Mouse (Mus musculus): ENCODE results near the gene Flnb. TPM values are rescaled to one million over a fixed set of nuclear protein-coding genes. Genes with fewer than 3 reads are reported as not detected.

The Flnb gene
- polyA plus RNA-seq, 1 experiment from 2014 or later, result 12.6 TPM

DNA sequence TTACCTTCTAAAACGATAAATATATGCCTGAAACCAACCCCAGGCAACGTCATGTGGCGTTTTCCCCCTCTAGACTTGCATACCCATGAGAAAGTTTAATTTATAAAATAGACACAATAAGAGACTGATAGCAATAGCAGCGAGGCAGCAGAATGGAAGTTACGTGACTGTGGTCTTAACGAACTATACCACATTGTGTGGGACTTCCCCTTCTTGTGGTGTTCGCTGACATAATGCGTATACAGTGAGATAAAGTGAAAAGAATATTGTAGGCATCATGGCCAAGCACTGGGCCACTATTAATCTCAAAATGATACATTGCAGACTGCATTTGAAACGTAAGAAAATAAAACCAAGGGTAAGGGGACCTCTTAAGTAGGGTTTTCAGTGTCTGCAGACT lies 72.1 kb downstream of the Flnb start:
- Histone ChIP-seq H3K9ac (no peak overlapping the region), H3K4me3 (no peak overlapping the region), H3K27ac (peak overlapping the region; percentile 81), H3K9me3 (no peaks in the 10 kb centered on the region), H3K4me2 (no peak overlapping the region), H3K4me1 (peaks cover 17% of the 10 kb centered on the region), H3K27me3 (replicated peaks) (no peaks in the 10 kb centered on the region), H3K36me3 (replicated peaks) (peaks cover 27% of the 10 kb centered on the region)
- ATAC-seq (replicated peaks), result no peak
- WGBS, result 78% methylated on average over 9 of the region's 9 CpGs

DNA sequence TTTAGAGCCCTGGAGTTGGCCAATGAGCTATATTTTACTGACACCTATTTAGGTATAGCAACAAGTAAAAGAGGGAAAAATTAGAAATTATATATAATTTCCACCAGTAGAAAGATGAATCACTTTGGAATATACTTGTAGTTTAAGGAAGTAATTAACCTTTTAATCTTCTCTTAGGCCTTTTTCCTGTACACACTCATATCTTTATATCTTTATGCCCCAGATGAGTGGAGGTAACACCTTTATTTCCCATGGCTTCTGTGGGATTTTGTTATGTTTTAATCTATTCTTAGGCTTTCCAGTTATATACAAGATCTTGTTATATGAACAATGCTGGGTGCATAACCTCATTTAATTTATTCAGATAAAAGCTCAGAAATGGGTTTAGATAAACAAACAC lies 73.6 kb downstream of the Flnb start:
- peaks cover 28% of the 10 kb centered on the region for H3K36me3 ChIP-seq (replicated peaks)
- peaks cover 17% of the 10 kb centered on the region for H3K4me1 ChIP-seq
- H3K4me2 ChIP-seq, result no peak overlapping the region
- no peaks in the 10 kb centered on the region for H3K9me3 ChIP-seq
- H3K9ac ChIP-seq, result no peak overlapping the region
- no peak overlapping the region for H3K4me3 ChIP-seq
- H3K27me3 ChIP-seq (replicated peaks), result no peaks in the 10 kb centered on the region
- ATAC-seq (replicated peaks), result no peak
- H3K27ac ChIP-seq, result no peak overlapping the region

GRCm38 (mm10) chr14:7896126-7896525 lies 78.4 kb downstream of the Flnb start:
- WGBS, result 93% methylated on average over 9 of the region's 9 CpGs
- Histone ChIP-seq H3K9ac (no peak overlapping the region), H3K9me3 (no peaks in the 10 kb centered on the region), H3K4me1 (no peaks in the 10 kb centered on the region), H3K27ac (no peak overlapping the region), H3K27me3 (replicated peaks) (no peaks in the 10 kb centered on the region), H3K4me3 (no peak overlapping the region), H3K4me2 (no peak overlapping the region), H3K36me3 (replicated peaks) (peaks cover 40% of the 10 kb centered on the region)
- ATAC-seq (replicated peaks), result no peak

DNA sequence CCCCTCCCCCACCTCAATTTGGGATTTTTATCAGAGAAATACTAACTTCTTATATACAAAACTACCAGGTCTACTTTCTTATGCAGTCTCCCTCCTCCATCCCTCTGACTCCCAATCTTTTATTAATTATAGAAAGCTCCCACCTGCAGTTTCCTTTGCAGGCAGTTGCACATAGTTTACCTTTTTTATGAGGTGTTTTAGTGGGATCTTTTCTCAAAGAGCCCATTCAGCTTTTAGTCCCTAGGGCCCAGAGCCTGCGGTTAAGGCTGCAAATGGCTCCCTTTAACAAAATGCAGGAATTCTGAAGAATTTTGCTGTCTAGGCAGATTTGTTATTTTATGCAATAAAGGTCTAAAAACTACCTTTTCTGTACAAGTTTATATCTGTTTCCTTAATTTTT lies 78.9 kb downstream of the Flnb start:
- H3K4me1 ChIP-seq, result no peaks in the 10 kb centered on the region
- H3K9me3 ChIP-seq, result no peaks in the 10 kb centered on the region
- no peak for ATAC-seq (replicated peaks)
- H3K4me3 ChIP-seq, result no peak overlapping the region
- 85% methylated on average over 1 of the region's 1 CpGs for WGBS
- no peaks in the 10 kb centered on the region for H3K27me3 ChIP-seq (replicated peaks)
- no peak overlapping the region for H3K4me2 ChIP-seq
- peaks cover 40% of the 10 kb centered on the region for H3K36me3 ChIP-seq (replicated peaks)
- no peak overlapping the region for H3K27ac ChIP-seq
- H3K9ac ChIP-seq, result no peak overlapping the region

- WGBS, result 77% methylated on average over 3 of the region's 3 CpGs
- no peak overlapping the region for H3K4me3 ChIP-seq
- peaks cover 26% of the 10 kb centered on the region for H3K36me3 ChIP-seq (replicated peaks)
- no peaks in the 10 kb centered on the region for H3K4me1 ChIP-seq
- no peak overlapping the region for H3K9ac ChIP-seq
- H3K9me3 ChIP-seq, result no peaks in the 10 kb centered on the region
- no peaks in the 10 kb centered on the region for H3K27me3 ChIP-seq (replicated peaks)
- H3K4me2 ChIP-seq, result no peak overlapping the region
- H3K27ac ChIP-seq, result no peak overlapping the region
- no peak for ATAC-seq (replicated peaks)
These were observed 82.2 kb downstream of the Flnb start for GRCm38 (mm10) chr14:7899986-7900385.

- 76% methylated on average over 11 of the region's 11 CpGs for WGBS
- H3K9ac ChIP-seq, result no peak overlapping the region
- no peaks in the 10 kb centered on the region for H3K27me3 ChIP-seq (replicated peaks)
- H3K4me3 ChIP-seq, result no peak overlapping the region
- no peak for ATAC-seq (replicated peaks)
- no peak overlapping the region for H3K27ac ChIP-seq
- H3K4me2 ChIP-seq, result no peak overlapping the region
- H3K36me3 ChIP-seq (replicated peaks), result peaks cover 30% of the 10 kb centered on the region
- no peaks in the 10 kb centered on the region for H3K9me3 ChIP-seq
- H3K4me1 ChIP-seq, result no peaks in the 10 kb centered on the region
These were observed 82.8 kb downstream of the Flnb start for GRCm38 (mm10) chr14:7900481-7901049.

DNA sequence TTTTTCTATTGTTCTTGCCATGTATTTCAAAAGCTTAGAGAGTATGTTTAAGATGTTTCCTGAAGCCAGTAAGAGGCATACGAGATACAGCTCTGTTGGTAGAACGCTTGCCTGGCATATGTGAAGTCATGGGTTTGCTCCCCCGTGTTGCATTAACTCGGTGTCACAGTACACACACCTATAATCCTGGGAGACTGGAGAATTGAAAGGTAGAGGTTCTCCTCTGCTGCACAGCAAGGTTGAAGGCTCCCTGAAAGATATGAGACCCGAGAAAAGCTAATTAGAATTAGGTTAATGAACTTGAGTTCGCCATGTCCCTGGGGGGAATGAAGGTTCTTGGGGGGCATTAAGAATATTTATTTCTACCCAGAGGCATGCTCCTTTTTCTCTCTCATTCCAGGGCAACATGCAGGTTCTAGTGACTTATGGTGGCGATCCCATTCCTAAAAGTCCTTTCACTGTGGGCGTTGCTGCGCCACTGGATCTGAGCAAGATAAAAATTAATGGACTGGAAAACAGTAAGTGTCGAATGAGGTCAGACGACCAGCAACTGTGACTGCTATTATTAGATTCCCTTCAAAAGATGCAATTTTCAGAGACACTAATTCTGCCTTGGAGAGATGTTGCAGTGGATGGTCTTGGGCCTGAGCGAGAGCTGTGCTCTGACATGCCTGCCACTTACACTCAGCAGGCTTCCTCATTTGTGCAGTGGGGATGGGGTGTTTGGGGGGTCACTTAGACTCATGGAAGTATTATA lies 83.9 kb downstream of the Flnb start:
- H3K9me3 ChIP-seq, result no peaks in the 10 kb centered on the region
- ATAC-seq (replicated peaks), result no peak
- H3K4me1 ChIP-seq, result no peaks in the 10 kb centered on the region
- H3K27ac ChIP-seq, result no peak overlapping the region
- H3K4me2 ChIP-seq, result no peak overlapping the region
- H3K27me3 ChIP-seq (replicated peaks), result no peaks in the 10 kb centered on the region
- H3K36me3 ChIP-seq (replicated peaks), result peaks cover 25% of the 10 kb centered on the region
- no peak overlapping the region for H3K9ac ChIP-seq
- no peak overlapping the region for H3K4me3 ChIP-seq
- 79% methylated on average over 12 of the region's 12 CpGs for WGBS

GRCm38 (mm10) chr14:7907058-7907457 lies 89.3 kb downstream of the Flnb start:
- no peak overlapping the region for H3K4me2 ChIP-seq
- no peak for ATAC-seq (replicated peaks)
- no peaks in the 10 kb centered on the region for H3K4me1 ChIP-seq
- no peak overlapping the region for H3K4me3 ChIP-seq
- no peaks in the 10 kb centered on the region for H3K9me3 ChIP-seq
- H3K27ac ChIP-seq, result no peak overlapping the region
- no peak overlapping the region for H3K9ac ChIP-seq
- H3K36me3 ChIP-seq (replicated peaks), result peaks cover 26% of the 10 kb centered on the region; the same call in 1 of the 2 replicates
- no peaks in the 10 kb centered on the region for H3K27me3 ChIP-seq (replicated peaks)
- 85% methylated on average over 11 of the region's 11 CpGs for WGBS

DNA sequence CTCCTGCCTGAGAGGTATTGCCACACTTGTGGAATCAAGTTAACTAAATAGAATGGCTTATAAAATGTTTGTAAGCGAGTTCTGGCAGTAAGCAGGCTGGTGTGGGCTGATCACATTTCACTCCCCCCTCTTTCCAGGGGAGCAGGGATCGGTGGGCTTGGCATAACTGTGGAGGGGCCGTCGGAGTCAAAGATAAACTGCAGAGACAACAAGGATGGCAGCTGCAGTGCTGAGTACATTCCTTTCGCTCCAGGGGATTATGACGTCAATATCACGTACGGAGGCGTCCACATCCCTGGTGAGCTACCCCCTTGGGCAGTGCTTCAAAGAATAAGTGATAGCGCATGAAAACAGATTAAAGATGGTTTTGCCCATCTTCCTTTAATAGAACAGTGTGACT lies 91.7 kb downstream of the Flnb start:
- H3K27me3 ChIP-seq (replicated peaks), result no peaks in the 10 kb centered on the region
- no peaks in the 10 kb centered on the region for H3K4me1 ChIP-seq
- H3K4me3 ChIP-seq, result no peak overlapping the region
- no peaks in the 10 kb centered on the region for H3K9me3 ChIP-seq
- H3K36me3 ChIP-seq (replicated peaks), result peaks cover 20% of the 10 kb centered on the region; the same call in 1 of the 2 replicates
- H3K27ac ChIP-seq, result no peak overlapping the region
- no peak overlapping the region for H3K9ac ChIP-seq
- WGBS, result 68% methylated on average over 10 of the region's 10 CpGs
- no peak overlapping the region for H3K4me2 ChIP-seq
- no peak for ATAC-seq (replicated peaks)

DNA sequence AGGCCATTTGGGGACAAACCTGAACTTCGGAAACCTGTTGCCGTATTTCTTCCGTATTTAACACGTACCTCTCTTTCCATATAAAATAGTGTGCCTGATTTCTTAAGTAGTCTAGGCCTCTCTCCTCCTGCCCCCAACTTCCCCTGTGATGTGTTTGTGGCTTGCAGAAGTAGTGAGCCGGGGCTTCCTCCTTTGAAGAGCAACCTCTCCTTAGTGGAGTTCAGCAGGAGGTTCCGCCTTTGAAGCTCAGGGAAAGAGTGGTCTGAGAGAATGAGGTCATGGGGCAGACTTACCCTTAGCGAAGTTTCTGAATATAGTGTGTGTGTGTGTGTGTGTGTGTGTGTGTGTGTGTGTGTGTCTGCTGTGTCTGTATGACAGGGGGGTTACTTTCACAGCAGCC lies 96.1 kb downstream of the Flnb start:
- peak; percentile 30; the same call in 1 of the 2 replicates for ATAC-seq (replicated peaks)
- 70% methylated on average over 7 of the region's 7 CpGs for WGBS
- Histone ChIP-seq H3K9ac (no peak overlapping the region), H3K4me1 (no peaks in the 10 kb centered on the region), H3K9me3 (no peaks in the 10 kb centered on the region), H3K36me3 (replicated peaks) (peaks cover 25% of the 10 kb centered on the region), H3K4me3 (no peak overlapping the region), H3K4me2 (no peak overlapping the region), H3K27me3 (replicated peaks) (no peaks in the 10 kb centered on the region), H3K27ac (no peak overlapping the region)

DNA sequence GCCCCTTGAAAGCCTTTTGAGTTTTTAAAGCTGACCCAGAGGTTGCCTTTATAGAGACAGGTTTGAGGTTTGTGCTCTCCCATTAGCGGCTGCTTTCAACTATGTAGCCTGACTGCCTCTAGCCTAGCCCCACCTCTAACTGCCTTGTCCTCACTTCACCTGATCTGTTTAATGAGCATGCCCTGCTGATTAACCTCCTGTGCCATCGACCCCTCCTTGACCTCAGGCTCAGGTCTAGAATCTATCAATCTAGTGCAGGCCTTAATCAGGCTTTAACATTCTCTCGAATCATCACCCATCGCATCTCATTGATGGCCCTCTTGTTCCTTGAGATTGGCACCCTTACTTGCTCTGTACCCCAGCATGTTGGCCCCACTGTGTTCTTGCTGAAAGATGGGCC lies 96.7 kb downstream of the Flnb start:
- H3K4me2 ChIP-seq, result no peak overlapping the region
- 77% methylated on average over 4 of the region's 4 CpGs for WGBS
- no peak overlapping the region for H3K9ac ChIP-seq
- no peaks in the 10 kb centered on the region for H3K9me3 ChIP-seq
- H3K4me3 ChIP-seq, result no peak overlapping the region
- H3K27me3 ChIP-seq (replicated peaks), result no peaks in the 10 kb centered on the region
- no peak overlapping the region for H3K27ac ChIP-seq
- peaks cover 29% of the 10 kb centered on the region for H3K36me3 ChIP-seq (replicated peaks)
- no peaks in the 10 kb centered on the region for H3K4me1 ChIP-seq
- ATAC-seq (replicated peaks), result peak; percentile 41; the same call in 1 of the 2 replicates

DNA sequence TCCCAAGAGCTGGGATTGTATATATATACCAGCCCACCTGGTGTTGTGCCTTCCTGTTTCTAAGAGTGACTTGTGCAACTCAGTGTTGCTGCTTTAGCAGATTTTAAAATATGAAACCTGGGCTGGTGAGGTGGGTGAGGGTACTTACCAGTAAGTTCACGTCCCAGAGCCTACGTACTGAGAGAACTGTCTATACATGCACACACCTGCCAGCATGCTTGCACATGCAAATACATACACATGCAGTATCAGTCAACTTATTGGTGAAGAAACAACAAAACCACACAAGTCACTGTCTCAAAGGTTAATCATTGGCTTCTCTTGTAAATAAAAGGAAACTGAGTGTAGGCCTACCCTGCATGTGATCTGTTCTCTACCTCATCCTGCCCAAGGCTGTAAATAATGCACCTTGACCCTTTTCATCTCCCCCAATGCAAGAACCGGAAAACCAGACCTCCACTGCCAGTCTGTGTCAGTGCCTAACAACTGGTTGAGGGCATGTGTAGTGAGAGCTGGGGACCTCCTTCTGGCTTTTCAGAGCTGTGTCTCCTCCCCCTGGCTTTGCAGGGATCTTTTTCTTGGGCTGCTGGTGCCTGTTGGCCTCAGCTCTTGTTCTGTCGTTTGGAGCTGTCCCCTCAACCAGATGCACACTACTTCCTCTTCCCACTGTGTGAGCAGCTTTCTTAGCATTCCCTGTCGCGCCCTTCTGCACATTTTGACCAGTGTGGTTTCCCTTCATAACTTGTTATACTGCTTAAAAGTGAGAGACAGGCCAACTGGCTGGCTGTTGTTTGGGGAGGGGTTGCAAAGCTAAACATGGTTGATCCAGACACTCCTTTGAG lies 100.6 kb downstream of the Flnb start:
- Histone ChIP-seq H3K36me3 (replicated peaks) (peaks cover 32% of the 10 kb centered on the region), H3K4me3 (no peak overlapping the region), H3K27me3 (replicated peaks) (no peaks in the 10 kb centered on the region), H3K4me2 (no peak overlapping the region), H3K4me1 (no peaks in the 10 kb centered on the region), H3K9me3 (no peaks in the 10 kb centered on the region), H3K27ac (no peak overlapping the region), H3K9ac (no peak overlapping the region)
- ATAC-seq (replicated peaks), result no peak
- WGBS, result 77% methylated on average over 6 of the region's 6 CpGs

Data from midbrain, embryonic 15.5 days (tissue).